Mouse (Mus musculus) heart, postnatal 0 days (tissue): ENCODE measurements around the gene Mad1l1.

Experiments used
- CTCF ChIP-seq: IDR thresholded peaks from 2 replicates; pipeline ENCODE4 v1.5.1; 2016; ENCODE audit warnings: antibody characterized with exemption, control low read depth, low read depth
- EP300 ChIP-seq: IDR thresholded peaks from 2 replicates; pipeline ENCODE4 v1.6.1; 2016; ENCODE audit warnings: antibody characterized with exemption, low read depth

- TF ChIP-seq CTCF = no peak
- no peak for TF ChIP-seq EP300
Observed at GRCm38 (mm10) chr5:140364415-140364814, 43.1 kb upstream of the Mad1l1 start.
